Mouse (Mus musculus) urinary bladder, postnatal 14 days (tissue): ENCODE data around the gene Ccz1.
A peak's percentile ranks its signal among the peaks of the same experiment; 100 is the strongest.
"Not testable (repeated sequence)": the region's sequence is repeated elsewhere in the genome, so short reads cannot be mapped to it uniquely, and the experiment has no call there.

ENCODE experiments used
- DNase-seq: peaks from one replicate; pipeline ENCODE4 v3.0.0; 2021; ENCODE audit warnings: low spot score

Ccz1 gene

DNA sequence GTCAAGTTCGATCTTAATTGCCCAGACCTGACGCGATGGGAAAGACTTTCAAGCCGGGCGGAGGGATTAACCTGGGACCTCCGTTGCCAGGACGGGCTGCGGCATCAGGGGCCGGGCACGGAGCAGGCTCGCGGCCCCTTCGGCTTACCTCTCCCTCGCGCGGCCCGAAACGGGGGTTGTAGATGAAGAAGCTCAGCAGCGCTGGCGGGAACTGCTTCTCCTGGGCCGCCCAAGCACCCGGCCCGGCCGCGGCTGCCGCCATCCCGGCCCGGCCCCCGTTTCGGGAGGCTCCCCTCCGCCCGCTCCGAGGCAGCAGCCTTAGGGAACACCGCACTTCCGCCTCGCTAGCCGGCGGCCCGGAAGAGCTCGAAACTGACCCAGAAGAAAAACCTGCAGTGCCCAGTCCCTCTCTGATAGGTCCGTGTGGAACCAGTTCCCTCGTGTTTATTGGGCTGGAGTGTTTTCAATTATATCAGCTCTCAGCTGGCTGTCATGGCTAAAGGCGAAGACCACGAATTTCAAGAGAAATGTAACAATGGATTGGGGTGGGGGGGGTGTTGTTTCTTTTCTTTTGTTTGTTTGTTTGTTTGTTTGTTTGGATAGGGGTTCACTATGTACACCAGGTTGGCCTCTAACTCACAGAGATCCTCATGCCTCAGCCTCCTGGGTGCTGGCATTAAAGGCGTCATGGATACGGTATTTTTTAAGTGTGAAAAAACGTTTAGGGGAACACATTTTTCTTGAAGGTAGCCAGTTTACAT is at the start of gene Ccz1:
Gene Ccz1 (minus strand): TSS at position 327 of the 761 bp plus-strand sequence.
- peak; percentile 74 for DNase-seq

- DNase-seq = no peak
Measured at GRCm38 (mm10) chr5:144064093-144064492, 49.4 kb upstream of the Ccz1 start.

DNA sequence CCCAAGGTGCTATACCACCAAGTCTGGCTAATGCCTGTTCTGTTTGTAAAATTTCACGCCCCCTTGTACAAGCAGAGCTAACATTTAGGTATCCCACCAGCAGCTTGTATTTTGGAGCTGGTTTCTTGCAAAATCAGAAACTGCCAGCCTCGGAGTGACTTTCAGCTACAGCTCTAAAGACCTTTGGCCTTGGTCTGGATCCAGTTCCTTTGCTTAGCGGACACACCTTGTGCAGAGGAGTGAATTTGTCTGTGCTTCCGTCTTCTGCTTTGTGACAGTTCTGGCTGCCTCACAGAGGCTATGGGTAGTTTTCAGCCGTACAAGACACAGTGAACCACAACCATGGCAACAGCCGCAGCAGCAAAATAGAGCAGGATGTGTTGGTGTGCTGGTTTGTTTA is 39.7 kb upstream of the Ccz1 start:
- DNase-seq = no peak

GRCm38 (mm10) chr5:144053450-144053849 is 38.8 kb upstream of the Ccz1 start:
- no peak for DNase-seq

DNA sequence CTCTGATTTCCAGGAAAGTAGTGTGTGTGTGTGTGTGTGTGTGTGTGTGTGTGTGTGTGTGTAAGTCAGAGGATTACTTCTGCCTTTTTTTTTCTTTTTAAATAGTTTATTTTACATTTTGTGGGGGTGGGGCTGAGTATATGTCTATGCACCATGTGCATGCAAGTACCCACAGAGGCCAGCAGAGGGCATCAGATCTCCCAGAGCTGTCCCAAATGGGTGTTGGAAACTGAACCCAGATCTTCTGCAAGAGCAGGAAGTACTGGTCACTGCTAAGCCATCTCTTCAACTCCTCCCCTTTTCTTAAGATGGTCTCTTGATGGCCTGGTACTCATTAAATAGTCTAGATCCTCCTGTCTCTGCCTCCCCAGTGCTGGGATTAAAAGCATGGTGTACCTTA is 36.6 kb upstream of the Ccz1 start:
- no peak for DNase-seq

DNA sequence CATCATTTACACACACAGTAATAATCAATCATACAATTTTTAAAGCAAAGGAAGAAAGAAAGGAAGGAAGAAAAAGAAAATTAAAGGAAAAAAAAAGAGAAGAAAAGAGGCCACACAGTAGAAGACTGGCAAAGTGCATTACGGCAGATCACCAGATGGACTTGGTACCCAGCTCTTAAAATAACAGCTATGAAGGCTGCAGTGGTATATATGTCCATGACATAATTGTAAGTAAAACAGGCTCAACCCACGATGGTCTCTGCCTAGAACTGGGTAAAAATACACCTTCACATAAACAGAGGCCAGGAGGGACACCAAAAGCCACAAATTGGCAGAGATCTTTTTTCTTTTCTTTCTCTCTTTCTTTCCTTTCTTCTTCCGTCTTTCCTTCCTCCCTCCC is 35.2 kb upstream of the Ccz1 start:
- DNase-seq = no peak

DNA sequence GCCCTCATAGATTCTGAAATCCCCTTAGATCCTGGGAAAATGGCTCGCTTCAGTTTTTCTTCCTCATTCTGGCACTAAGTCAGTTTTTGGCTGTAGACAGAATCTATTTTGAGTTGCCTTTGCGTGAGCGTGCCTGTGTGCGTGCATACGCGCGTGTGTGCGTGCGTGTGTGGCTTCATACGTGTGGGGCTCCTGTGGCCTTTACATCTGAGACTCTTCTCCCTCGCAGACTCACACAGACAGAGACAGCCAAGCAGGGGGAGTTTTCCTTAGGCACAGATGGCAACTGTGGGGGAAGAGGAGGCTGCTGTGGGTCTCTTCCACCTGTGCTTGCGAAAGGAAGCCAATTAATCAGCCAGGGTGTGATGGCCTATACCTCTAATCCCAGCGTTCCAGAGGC is 32.6 kb upstream of the Ccz1 start:
- DNase-seq = no peak

- DNase-seq = no peak
Measured at GRCm38 (mm10) chr5:144043166-144043565, 28.5 kb upstream of the Ccz1 start.

DNA sequence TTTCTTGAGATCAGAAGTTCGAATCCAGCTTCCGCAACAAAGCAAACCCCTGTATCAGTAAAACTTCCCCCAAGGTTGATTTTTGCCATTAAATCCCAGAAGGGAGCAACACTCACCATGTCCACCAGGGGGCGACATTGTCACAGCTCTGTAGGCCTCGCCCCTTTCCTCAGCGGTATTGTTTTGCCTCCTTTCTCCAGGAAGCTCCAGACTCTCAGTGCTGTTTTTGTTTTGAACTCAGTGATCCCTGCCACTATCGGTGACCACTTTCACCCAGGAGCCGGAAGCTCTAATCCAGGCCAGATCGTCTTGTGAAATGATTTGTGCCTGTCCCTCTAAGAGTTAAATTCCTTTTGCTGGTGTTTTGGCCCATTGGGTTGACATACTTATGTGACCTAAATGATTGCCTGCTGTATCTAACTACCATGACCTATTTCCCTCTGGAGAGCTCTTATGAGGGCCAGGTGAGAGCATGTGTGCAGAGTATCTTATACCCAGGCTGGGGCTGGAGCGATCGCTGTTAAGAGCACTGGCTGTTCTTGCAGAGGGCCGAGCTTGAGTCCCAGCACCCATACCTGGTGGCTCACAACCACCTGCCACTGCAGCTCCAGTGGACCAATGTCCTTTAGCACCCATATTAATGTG is 26.2 kb upstream of the Ccz1 start:
- peak; percentile 76 for DNase-seq

GRCm38 (mm10) chr5:144039886-144040285 is 25.2 kb upstream of the Ccz1 start:
- DNase-seq = no peak

DNA sequence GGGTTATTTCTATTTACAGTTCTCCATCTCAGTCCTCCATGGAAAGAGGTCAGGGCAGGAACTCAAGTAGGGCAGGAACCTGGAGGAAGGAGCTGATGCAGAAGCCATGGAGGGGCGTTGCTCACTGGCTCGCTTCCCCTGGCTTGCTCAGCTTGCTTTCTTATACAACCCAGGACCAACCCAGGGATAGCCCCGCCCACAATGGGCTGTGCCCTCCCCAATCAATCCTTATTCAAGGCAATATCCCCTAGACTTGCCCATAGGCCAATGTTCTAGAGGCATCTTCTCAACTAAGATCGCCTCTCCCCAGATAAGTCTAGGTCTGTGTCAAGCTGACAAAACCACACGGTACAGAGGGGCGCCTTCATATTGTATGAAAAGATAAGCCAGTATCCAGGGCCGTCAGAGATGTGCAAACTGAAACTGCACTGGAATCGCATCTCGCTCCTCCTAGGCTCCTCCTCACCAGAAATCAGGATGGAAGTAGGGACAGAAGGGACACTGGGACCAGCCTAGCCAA is 24.5 kb upstream of the Ccz1 start:
- DNase-seq = no peak

- DNase-seq = no peak
Measured at GRCm38 (mm10) chr5:144036952-144037351, 22.3 kb upstream of the Ccz1 start.

DNA sequence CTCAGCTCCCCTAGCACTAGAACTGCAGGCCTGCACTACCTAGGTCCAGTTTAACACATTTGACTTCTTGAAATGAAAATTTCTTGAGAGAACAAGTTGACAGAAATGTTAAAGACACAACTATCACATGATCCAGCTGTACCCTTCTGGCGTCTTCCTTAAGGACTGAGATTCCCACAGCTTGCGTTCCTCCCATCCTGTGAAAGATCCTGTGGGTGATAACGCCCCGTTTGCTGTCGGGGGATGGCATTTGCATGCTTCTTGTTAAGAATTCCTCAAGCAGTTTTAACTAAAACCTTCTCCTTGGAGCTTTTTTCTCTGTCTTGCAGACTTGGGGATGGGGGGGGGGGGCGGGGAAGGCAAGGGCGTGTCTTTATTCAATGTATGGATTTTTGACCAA is 19.9 kb upstream of the Ccz1 start:
- DNase-seq = no peak

DNA sequence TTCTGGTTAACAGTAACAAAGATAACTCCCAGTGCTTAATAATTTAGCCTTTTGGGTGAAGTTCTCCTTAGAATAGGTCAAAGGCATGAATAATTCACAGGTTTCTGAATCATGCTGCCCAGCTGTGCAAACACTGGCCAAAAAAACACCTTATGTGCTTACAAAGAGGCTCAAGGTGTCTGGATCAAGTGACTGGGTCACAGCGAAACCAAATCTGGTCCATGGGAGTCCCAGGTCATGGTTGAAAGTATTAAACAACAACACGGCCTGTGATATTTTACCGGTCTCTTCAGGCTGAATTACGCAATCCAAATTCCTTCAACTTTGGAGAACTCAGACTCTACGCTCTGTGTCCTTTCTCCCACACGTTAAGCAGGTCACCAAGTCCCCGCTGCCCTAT is 17.8 kb upstream of the Ccz1 start:
- no peak for DNase-seq

- no peak for DNase-seq
Measured at GRCm38 (mm10) chr5:144026620-144027263, 12.1 kb upstream of the Ccz1 start, which contains the start of gene Ocm. Gene Ocm, minus strand, starts transcription at chr5:144026670.

DNA sequence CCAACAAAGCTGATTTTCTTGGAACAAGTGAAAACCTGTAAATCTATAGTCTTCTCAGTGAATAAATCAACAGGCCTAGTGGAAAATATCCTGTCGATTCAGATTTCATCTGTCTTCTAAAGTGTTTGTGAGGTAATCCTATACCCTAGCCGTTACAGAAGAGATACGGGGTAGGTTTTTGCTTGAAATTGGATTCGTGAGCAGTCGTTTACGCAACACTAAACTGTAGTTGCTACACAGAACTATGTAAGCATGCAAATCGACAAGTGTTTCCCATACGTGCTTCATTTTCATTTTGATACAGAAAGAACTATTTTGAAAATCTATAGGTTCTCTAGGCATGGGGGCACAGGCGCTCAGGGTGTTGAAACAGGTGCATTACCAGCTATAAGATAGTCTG is 1.2 kb upstream of the Ccz1 start:
- DNase-seq = no peak

GRCm38 (mm10) chr5:144015312-144015650 is 604 bp upstream of the Ccz1 start:
- DNase-seq = no peak

GRCm38 (mm10) chr5:144013366-144014134 is 1.1 kb downstream of the Ccz1 start:
- DNase-seq = not testable (repeated sequence)

- no peak for DNase-seq
Measured at GRCm38 (mm10) chr5:144002461-144003192, 12.1 kb downstream of the Ccz1 start.

GRCm38 (mm10) chr5:143999409-143999808 is 15.3 kb downstream of the Ccz1 start:
- DNase-seq = no peak

- DNase-seq = no peak
Measured at GRCm38 (mm10) chr5:143994632-143995365, 19.9 kb downstream of the Ccz1 start.
